Comparison of ENCODE assay signal across 10 mouse cellular contexts in the genomic region with DNA sequence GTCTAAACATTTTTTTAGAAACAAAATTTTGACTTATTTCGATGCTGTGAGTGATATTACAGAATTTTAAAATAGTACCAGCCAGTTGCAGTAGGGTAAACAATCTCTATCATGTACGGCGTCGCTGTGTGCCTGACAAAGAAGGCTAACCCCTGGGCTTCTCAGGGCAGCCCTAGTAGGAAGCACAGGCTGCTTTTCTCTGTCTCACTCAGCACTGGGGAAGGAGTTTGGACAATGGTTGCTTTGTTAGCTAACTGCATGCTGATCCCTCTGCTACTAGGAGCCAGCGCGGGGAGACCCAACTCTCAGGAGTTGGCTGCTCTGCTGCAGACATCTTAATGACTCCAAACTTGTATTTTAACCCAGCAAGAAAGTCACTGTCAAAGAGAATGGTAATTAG.
DNase-seq lines count a peak whose midpoint lies in the region; ATAC-seq and TF ChIP-seq lines count a peak whose summit lies in the region.
"Had no signal": no experiment of that assay in that cellular context is flagged by ENCODE, and none has a peak within 500 bp of the region (broad histone marks: within the 10 kb centered on the region; RNA-seq: fewer than 3 reads in every experiment).

No protein-coding gene starts in this region.

- no peaks in the 10 kb centered on the region for H3K9me3 ChIP-seq in forebrain, postnatal 0 days (ENCODE audit: low read length)
- H3K9me3 ChIP-seq in kidney, embryonic 16.5 days (ENCODE audit: low read length), result no peaks in the 10 kb centered on the region
- H3K9me3 ChIP-seq: liver, embryonic 13.5 days had no signal

- no peak overlapping the region for H3K27ac ChIP-seq in forebrain, postnatal 0 days (ENCODE audit: low read depth, low read length)
- no peak overlapping the region for H3K27ac ChIP-seq in kidney, embryonic 16.5 days (ENCODE audit: low read length)
- H3K27ac ChIP-seq: liver, embryonic 13.5 days had no signal

- no peaks in the 10 kb centered on the region for H3K36me3 ChIP-seq in forebrain, postnatal 0 days (ENCODE audit: insufficient read depth)
- H3K36me3 ChIP-seq in kidney, embryonic 16.5 days (ENCODE audit: insufficient read depth, low read length), result no peaks in the 10 kb centered on the region
- H3K36me3 ChIP-seq: liver, embryonic 13.5 days had no signal

- H3K4me3 ChIP-seq in forebrain, postnatal 0 days (ENCODE audit: low read depth, low read length), result no peak overlapping the region
- H3K4me3 ChIP-seq in kidney, embryonic 16.5 days (ENCODE audit: low read length), result no peak overlapping the region
- H3K4me3 ChIP-seq: liver, embryonic 13.5 days had no signal

- peak; percentile 4 for DNase-seq in right cerebral cortex, postnatal 4 days
- DNase-seq in right cerebral cortex, postnatal 36 days (ENCODE audit: low spot score in 2 of 2), result no peak
- DNase-seq in forebrain, postnatal 0 days, result peak; percentile 40
- DNase-seq in mesoderm, embryonic 11.5 days (ENCODE audit: low read depth, low spot score), result peak; percentile 57
- no peak for DNase-seq in urinary bladder, postnatal 25 days (ENCODE audit: low spot score)
- no peak for DNase-seq in lung, postnatal 10 days
- DNase-seq in adrenal gland, postnatal 10 days, result no peak
- DNase-seq: liver, embryonic 13.5 days; right cerebral cortex, postnatal 25 days had no signal

- peak; percentile 73 for ATAC-seq in forebrain, postnatal 0 days
- ATAC-seq in kidney, embryonic 16.5 days (ENCODE audit: low FRiP score, low TSS enrichment), result no peak

- H3K4me2 ChIP-seq in forebrain, postnatal 0 days (ENCODE audit: low read depth), result no peak overlapping the region
- no peak overlapping the region for H3K4me2 ChIP-seq in kidney, embryonic 16.5 days (replicated peaks; ENCODE audit: low read depth, low read length)
- H3K4me2 ChIP-seq: liver, embryonic 13.5 days had no signal

- no peak overlapping the region for H3K9ac ChIP-seq in forebrain, postnatal 0 days
- no peak overlapping the region for H3K9ac ChIP-seq in kidney, embryonic 16.5 days (replicated peaks; ENCODE audit: low read length)
- H3K9ac ChIP-seq: liver, embryonic 13.5 days had no signal

- WGBS in forebrain, postnatal 0 days, result 9% methylated on average over 6 of the region's 6 CpGs
- WGBS in kidney, embryonic 16.5 days, result 54% methylated on average over 6 of the region's 6 CpGs

- H3K4me1 ChIP-seq in forebrain, postnatal 0 days (ENCODE audit: insufficient read depth), result 0 out of 2 replicates have a peak, but pooled peaks cover 5% of the 10 kb centered on the region
- H3K4me1 ChIP-seq in kidney, embryonic 16.5 days (ENCODE audit: insufficient read depth, low read length), result no peaks in the 10 kb centered on the region
- H3K4me1 ChIP-seq: liver, embryonic 13.5 days had no signal

- H3K27me3 ChIP-seq in forebrain, postnatal 0 days (ENCODE audit: insufficient read depth, low read length), result no peaks in the 10 kb centered on the region
- no peaks in the 10 kb centered on the region for H3K27me3 ChIP-seq in kidney, embryonic 16.5 days (ENCODE audit: insufficient read depth, low read length)
- H3K27me3 ChIP-seq: liver, embryonic 13.5 days had no signal

- no peak for TF ChIP-seq CTCF in forebrain, postnatal 0 days (IDR thresholded peaks at IDR 0.05; ENCODE audit: low read depth)

Comparison
In these comparisons a context has a peak if more than half of its experiments do, and no peak if none do; other contexts are left out.
1. DNase-seq: peak in right cerebral cortex, postnatal 4 days (single experiment), forebrain, postnatal 0 days (single experiment) and mesoderm, embryonic 11.5 days (single experiment); none in right cerebral cortex, postnatal 36 days (0 of 2), urinary bladder, postnatal 25 days (single experiment), lung, postnatal 10 days (single experiment) and adrenal gland, postnatal 10 days (single experiment).